In genomic region chr11:20993580-20993979, GRCm38 (mm10) we compare ENCODE assay signal across 21 mouse cellular contexts.
"Had no signal": no experiment of that assay in that cellular context is flagged by ENCODE, and none has a peak within 500 bp of the region (broad histone marks: within the 10 kb centered on the region; RNA-seq: fewer than 3 reads in every experiment).

No protein-coding gene starts in this region.

- H3K9ac ChIP-seq: intestine, embryonic 15.5 days; kidney, embryonic 15.5 days; limb, embryonic 12.5 days; limb, embryonic 15.5 days; lung, embryonic 14.5 days; midbrain, embryonic 12.5 days; midbrain, embryonic 15.5 days; neural tube, embryonic 12.5 days; neural tube, embryonic 15.5 days; stomach, embryonic 15.5 days had no signal

- H3K4me1 ChIP-seq: intestine, embryonic 15.5 days; kidney, embryonic 15.5 days; midbrain, embryonic 12.5 days; neural tube, embryonic 12.5 days; stomach, embryonic 15.5 days had no signal

- ATAC-seq: intestine, embryonic 15.5 days; lung, postnatal 0 days; midbrain, embryonic 15.5 days had no signal

- H3K4me2 ChIP-seq: intestine, embryonic 15.5 days; kidney, embryonic 15.5 days; limb, embryonic 12.5 days; limb, embryonic 15.5 days; lung, embryonic 14.5 days; midbrain, embryonic 12.5 days; midbrain, embryonic 15.5 days; neural tube, embryonic 12.5 days; neural tube, embryonic 15.5 days; stomach, embryonic 15.5 days had no signal

- H3K36me3 ChIP-seq: intestine, embryonic 15.5 days; kidney, embryonic 15.5 days; limb, embryonic 12.5 days; limb, embryonic 15.5 days; midbrain, embryonic 12.5 days; midbrain, embryonic 15.5 days; neural tube, embryonic 12.5 days; neural tube, embryonic 15.5 days; stomach, embryonic 15.5 days had no signal

- DNase-seq: kidney, adult 11 months; kidney, adult 8-10 months; kidney, postnatal 10 days; kidney, postnatal 4 days; layer of hippocampus, adult 9-11 months; lung, embryonic 14.5 days; right cerebral cortex, adult 18-20 months; right cerebral cortex, postnatal 14 days; right cerebral cortex, postnatal 4 days; thymus, postnatal 36 days had no signal

- H3K27me3 ChIP-seq: intestine, embryonic 15.5 days; kidney, embryonic 15.5 days; limb, embryonic 12.5 days; limb, embryonic 15.5 days; midbrain, embryonic 12.5 days; midbrain, embryonic 15.5 days; neural tube, embryonic 12.5 days; neural tube, embryonic 15.5 days; stomach, embryonic 15.5 days had no signal

- H3K9me3 ChIP-seq: intestine, embryonic 15.5 days; kidney, embryonic 15.5 days; midbrain, embryonic 15.5 days; neural tube, embryonic 12.5 days; neural tube, embryonic 15.5 days; stomach, embryonic 15.5 days had no signal

- H3K27ac ChIP-seq: intestine, embryonic 15.5 days; kidney, embryonic 15.5 days; limb, embryonic 12.5 days; limb, embryonic 15.5 days; macrophage; midbrain, embryonic 12.5 days; midbrain, embryonic 15.5 days; neural tube, embryonic 12.5 days; neural tube, embryonic 15.5 days; stomach, embryonic 15.5 days had no signal

- H3K4me3 ChIP-seq: intestine, embryonic 15.5 days; kidney, embryonic 15.5 days; limb, embryonic 12.5 days; limb, embryonic 15.5 days; midbrain, embryonic 12.5 days; midbrain, embryonic 15.5 days; neural tube, embryonic 12.5 days; neural tube, embryonic 15.5 days; stomach, embryonic 15.5 days had no signal
